Mouse (Mus musculus): ENCODE results near the gene Prlr. TPM values are rescaled to one million over a fixed set of nuclear protein-coding genes. Genes with fewer than 3 reads are reported as not detected.

The Prlr gene
- total RNA-seq, 2 experiments from 2014 or later, result 1.2 to 2.3 TPM

GRCm38 (mm10) chr15:10311826-10312225 lies 134.8 kb downstream of the Prlr start:
- no peak for DNase-seq

DNA sequence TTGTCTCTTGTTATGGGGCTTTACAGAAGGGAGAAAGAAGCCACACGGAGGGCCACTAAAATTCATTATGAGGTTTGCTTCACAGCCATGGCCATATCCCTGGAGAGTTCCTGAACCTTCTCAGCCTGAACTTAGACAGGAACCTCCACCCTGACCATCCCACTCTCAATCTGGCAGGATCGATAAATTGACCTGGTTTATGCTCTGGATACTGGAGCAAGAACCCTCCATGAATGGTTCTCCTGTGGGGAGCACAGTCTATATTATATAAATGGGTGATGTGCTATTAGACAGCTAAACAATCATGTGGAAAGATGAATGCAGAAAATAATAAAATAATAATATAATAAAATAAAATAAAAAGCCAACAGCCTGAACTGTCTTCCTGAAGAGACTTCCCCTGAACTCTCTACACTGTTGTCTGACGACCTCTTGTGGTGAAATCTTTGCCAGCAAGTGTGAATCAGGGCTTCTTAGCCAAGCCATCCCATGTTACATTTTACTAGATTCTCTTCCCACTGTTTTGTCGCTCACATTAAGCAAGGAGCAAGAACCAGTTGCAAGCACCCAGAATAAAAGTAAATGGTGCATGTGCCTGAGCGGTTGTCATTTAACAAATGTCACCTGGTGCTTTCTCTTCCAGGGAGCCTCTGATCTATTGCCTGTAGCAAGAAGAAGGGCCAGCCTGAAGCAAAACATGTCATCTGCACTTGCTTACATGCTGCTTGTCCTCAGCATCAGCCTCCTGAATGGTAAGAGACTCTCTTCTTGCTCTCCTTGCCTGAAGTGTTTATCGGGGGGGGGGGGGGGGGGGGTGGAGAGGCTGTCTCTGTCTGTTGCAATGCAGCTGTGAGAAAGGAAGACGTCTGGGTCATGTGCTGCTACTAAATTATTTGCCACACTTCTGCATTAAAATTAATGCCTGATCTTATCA lies 136.8 kb downstream of the Prlr start:
- DNase-seq, result peak; percentile 55 to 75
- intact Hi-C loops (cut with DNase I), result loop anchor here (2.0 to 10.0 kb wide), 2 partner anchors 599 to 859 kb away; no protein-coding TSS in a partner anchor

More at GRCm38 (mm10) chr15:10311826-10312225, 134.8 kb downstream of the Prlr start:
- intact Hi-C loops (cut with DNase I), result loop anchor here (2.0 to 10.0 kb wide), 2 partner anchors 597 to 857 kb away; no protein-coding TSS in a partner anchor

DNA sequence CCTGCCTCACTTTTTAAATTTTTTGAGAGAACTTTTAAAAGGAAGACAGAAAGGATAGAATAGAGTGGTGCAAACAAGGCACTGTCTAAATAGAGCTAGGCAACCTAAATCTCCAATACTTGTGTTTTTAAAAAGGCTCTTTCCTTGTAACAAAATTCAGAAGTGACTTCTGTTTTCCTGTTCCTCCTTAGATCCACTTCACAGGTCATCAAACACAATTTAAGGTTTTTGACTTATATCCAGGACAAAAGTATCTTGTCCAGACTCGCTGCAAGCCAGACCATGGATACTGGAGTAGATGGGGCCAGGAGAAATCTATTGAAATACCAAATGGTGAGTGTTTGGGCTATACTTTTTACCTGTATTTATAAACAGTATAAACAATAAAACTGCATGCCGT lies 148.0 kb downstream of the Prlr start, which contains the start of gene Gm21973:
Gm21973 (plus strand) TSS at position 301 of the 400 bp plus-strand sequence.
- intact Hi-C loops (cut with DNase I), result no loop called here
- DNase-seq, result no peak

DNA sequence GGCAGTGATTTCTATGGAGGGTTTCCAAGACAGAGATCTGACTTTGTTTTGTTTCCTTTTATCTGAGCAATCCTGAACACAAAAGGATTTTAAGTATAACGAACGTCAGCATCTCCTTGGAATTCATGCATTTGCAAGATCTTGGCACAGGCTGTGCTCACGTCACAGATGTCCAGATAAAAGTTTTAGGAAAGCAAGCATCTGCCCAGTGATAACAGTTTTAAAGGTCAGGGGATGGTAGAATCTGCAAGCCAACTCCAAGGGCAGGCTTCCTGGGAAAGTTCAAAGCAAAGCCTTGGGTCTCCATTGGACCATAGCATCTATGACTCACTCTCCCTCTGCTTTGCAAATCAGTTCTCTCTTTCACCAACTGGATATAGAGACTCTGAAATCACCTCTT lies 153.6 kb downstream of the Prlr start:
- intact Hi-C loops (cut with DNase I), result no loop called here
- DNase-seq, result no peak

DNA sequence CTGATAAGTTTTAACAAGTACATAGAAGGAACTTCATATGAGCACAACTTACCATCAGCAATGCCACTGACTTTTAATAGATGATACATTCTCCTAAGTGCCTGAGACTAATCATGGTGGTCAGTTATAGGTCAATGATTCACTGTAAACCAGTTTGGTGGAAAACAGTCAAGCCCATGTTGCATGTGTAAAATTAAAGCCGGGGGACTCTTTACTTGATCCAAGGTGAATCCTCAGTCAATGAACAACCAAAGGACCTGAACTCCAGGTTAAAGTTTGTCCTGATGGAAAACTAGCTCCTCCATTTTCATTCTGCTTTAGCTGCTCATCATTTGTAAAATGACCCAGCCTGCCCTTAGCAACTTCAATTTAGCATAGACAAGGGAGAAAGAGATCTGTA lies 155.5 kb downstream of the Prlr start:
- intact Hi-C loops (cut with DNase I), result no loop called here

GRCm38 (mm10) chr15:10338606-10339005 lies 161.6 kb downstream of the Prlr start:
- intact Hi-C loops (cut with DNase I), result no loop called here
- no peak for DNase-seq

More for the DNA sequence above, 155.5 kb downstream of the Prlr start:
- DNase-seq, result no peak

DNA sequence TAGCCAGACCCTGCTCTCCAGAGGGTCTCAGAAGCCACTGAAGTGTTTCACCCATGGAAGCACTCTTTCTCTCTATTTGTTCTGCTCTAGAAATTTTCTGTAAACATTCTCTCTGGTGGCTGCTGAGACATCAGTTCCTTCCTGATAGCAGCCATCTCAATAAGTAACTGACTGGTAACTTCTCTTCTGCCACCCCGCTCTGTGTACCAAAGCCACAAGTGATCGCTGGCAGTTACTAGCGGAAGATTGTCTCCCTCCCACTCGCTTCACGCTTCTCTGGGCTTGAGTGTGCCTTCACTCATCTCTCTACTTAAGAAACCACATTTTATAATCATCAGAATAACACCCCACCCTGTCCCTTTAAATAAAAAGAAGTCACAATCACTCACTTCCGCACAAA lies 170.0 kb downstream of the Prlr start:
- no peak for DNase-seq
- intact Hi-C loops (cut with DNase I), result no loop called here

DNA sequence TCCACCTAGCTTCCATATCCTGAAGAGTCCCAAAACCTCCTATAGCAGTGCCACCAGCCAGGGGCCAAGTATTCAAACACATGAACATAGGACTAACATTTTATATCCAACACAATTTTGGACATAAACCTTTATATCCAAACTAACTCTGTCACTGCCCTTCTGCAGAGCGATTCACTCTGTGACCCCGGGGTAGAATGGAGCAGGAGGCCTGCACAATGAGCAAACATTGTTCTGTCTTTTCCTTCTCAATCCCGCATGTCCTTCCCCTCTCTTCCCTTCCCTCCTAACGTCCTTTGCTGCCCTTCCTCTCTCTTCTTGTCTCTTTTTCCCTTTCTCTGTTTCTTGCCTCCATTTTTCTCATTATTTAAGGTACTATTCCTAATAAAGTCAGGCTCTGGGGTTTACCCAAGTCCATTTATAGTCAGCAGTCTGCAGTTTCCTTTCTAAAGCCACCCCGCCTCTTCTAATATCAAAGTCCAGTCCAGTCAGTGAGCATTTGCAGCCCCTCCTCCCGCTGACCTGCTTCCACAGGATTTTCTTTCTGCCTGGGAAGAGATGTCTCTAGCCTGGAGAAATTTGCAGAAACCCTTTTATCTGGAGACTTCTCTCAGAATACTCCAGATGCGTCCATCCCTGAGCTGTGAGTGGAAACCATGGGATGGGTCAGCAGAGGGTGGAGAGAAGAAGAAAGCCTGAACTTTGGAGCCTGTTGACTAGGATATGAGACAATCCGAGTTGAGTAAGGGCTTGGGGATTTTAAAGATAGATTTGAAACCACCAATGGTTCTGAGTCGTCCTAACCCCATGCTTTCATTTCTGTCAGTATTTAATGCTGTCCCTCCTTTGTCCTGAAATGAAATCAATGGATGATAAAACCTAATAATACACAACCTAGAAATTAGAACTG lies 181.3 kb downstream of the Prlr start, which contains the start of gene Agxt2:
Agxt2 (plus strand) TSS at position 494 of the 910 bp plus-strand sequence.
- intact Hi-C loops (cut with DNase I), result no loop called here
- DNase-seq, result no peak

GRCm38 (mm10) chr15:10366331-10366730 lies 189.3 kb downstream of the Prlr start:
- intact Hi-C loops (cut with DNase I), result no loop called here
- no peak for DNase-seq

DNA sequence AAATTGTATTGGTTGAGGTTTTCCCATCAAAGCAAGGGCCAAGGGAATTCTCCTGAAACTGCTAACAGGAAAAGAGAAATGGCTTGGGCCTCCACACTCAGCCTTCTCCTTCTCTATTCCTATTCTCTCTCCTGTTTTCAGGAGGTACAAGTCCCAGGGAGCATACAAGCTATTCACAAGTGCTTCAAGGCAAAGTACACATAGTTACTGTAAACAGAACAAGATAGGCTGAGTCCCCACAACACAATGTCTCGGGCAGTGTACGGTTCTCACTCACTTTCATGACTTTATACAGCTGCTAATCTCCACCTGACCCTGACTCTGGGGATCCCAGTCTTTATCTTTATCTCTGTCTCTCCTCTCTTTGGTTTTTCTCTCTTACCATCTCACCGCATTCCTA lies 198.4 kb downstream of the Prlr start:
- intact Hi-C loops (cut with DNase I), result no loop called here

DNA sequence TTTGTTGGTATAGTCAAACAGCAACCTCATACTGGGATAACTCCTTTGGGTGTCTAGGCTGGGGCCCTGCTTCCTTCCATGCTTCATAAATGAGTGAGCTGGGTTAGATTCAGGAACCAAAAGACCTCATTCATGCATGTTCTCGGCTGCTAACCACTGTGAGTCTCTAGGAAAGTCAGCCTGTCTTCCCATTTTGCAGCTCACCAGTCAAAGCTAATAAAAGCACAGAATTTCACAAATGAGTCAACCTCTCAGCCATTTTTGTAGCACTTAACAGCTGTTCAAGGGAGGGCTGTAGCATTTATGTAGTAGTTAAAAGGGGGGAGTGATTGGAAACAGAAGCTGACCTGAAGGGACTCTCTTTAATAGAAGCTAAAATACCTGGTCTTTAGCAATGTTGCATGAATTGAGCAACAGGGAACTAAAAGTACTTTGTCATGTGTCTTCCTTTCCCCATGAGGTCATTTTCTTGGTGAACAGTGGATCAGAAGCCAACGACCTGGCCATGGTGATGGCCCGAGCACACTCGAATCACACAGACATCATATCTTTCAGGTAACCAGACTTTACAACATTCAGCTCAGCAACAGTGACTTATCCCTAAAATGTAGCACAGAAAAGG lies 201.4 kb downstream of the Prlr start:
- DNase-seq, result no peak
- intact Hi-C loops (cut with DNase I), result no loop called here

More for the DNA sequence above, 198.4 kb downstream of the Prlr start:
- DNase-seq, result no peak

DNA sequence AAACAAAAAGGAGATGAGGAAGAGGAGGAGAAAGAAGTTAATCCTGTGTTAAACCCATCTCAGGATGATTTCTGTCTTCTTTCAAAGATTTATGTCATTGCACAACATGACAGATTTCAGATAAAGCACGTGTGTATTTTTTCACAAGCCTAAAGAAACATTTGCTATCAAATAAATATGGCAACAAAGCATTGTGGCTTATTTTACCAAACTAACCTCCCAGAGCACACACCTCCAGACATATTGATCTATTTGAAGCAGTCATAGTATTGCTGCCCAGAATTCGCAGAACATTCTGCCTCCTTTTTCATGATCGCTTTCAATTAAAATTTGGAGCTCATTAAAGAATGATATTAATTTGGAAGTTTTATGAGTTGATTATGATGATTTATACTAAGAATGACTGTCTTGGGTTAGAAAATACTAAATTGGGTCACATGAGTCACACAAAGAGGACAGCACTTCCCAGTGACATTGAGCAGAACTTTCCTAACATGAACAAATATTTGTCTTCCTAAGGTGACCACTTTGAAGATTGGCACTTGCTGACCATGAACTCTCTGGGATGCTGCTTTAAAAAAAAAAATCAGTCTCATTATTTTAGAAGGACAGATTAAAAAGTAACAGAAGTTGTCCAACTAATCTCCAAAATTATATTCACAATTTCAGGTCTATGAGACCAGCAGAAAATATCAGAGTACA lies 202.9 kb downstream of the Prlr start:
- DNase-seq, result no peak
- intact Hi-C loops (cut with DNase I), result no loop called here

- DNase-seq, result no peak
- intact Hi-C loops (cut with DNase I), result no loop called here
Observed at GRCm38 (mm10) chr15:10387263-10387662, 210.2 kb downstream of the Prlr start.

Other genes with a start within 250 kb of the Prlr start
- gene Gm21973, start 148.1 kb downstream of the Prlr start, total RNA-seq (2021), result not detected
- gene Agxt2, start 181.3 kb downstream of the Prlr start, total RNA-seq (2021), result not detected

Data from heart, postnatal 14 days (tissue).